Mouse (Mus musculus) gastrocnemius, adult 2 months (tissue): Measurements from ENCODE around the gene Amdhd2. TPM values are rescaled to one million over a fixed set of nuclear protein-coding genes. Genes with fewer than 3 reads are reported as not detected.

Experiments
- DNase-seq: peaks from one replicate; pipeline ENCODE4 v3.0.0; 2022
- H3K27ac ChIP-seq: fragments of 200-600 bp; 2 replicates; pipeline ENCODE4 v1.8.1; 2022; ENCODE audit warnings: mild to moderate bottlenecking
- H3K4me3 ChIP-seq: fragments of 200-600 bp; 2 replicates; pipeline ENCODE4 v1.8.1; 2022; ENCODE audit warnings: mild to moderate bottlenecking, moderate library complexity
- CTCF ChIP-seq: fragments of 200-600 bp; IDR thresholded peaks from 2 replicates; pipeline ENCODE4 v1.8.1; 2022; ENCODE audit warnings: antibody characterized with exemption, mild to moderate bottlenecking, moderate library complexity
- intact Hi-C: fragments of 180-260 bp; cut with DNase I; formaldehyde crosslinking; loops from one replicate; pipeline ENCODE4 v1.15.1; 2025
- total RNA-seq, 2 experiments: library from RNA; stranded (reverse); gene quantifications; 2 replicates each; pipeline ENCODE4 v1.2.3; 2021

Gene Amdhd2
- total RNA-seq, 2 experiments from 2014 or later: 8.4 to 8.8 TPM

DNA sequence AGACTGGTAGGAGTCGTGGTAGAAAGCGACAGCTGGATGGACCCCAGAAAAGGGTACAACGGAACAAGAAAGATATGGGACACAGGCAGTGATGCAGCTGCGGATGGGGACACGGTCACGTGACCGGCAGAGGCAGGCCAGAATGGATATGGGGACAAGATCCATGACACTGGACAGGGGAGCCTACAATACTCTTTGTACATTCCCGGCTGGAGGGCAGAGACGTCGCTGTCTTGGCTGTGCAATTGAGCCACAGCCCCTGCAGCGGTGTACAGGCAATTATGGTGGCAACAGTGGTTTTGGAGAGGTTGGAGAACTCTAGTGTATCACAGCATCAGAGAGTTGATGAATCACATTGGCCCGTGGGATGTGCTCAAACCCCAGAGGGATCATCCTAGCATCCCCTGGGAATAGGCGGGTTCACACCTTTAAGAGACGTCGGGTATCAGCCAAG, 42.4 kb upstream of the Amdhd2 start:
- peak; percentile 61 for DNase-seq
- intact Hi-C loops: no loop called here
- no peak for TF ChIP-seq CTCF
- Histone ChIP-seq H3K4me3 (peak overlapping the region; percentile 75), H3K27ac (peak overlapping the region; percentile 87)

DNA sequence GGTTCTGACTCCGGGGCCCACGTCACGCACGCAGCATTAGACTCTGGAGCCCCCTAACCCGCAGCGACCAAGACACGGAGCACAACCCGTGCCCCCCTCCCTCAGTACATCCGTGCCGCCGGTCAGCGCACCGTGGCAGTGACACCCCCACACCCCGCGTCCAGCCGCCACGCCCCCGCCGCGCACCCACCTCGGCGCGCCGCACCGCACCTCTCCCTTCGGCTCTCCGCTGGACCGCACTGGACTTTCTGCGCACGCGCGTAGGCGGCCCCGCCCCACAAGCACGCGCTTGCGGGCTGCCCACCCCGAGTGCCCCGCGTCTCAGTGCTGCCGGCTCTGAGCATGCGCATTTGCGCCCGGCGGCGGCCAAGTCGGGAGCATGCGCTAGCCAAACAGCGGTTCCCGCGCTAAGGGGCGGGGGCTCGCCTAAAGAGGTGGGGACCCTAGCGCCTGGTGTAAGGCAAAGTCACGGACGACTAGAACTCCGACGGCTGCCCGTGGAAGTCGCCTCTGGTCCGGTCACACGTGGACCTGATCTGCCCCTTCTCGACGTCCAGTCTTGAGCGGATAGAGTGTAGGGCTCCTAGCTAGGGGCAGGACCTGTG, 41.8 kb upstream of the Amdhd2 start, which contains the start of gene Tbc1d24:
Tbc1d24 (minus strand) TSS at position 279 of the 605 bp plus-strand sequence.
- H3K4me3 ChIP-seq: peak within 1 kb of the TSS; percentile 75
- peak; percentile 97 for DNase-seq
- no peak for TF ChIP-seq CTCF
- H3K27ac ChIP-seq: peak within 1 kb of the TSS; percentile 87
- intact Hi-C loops: no loop called here

DNA sequence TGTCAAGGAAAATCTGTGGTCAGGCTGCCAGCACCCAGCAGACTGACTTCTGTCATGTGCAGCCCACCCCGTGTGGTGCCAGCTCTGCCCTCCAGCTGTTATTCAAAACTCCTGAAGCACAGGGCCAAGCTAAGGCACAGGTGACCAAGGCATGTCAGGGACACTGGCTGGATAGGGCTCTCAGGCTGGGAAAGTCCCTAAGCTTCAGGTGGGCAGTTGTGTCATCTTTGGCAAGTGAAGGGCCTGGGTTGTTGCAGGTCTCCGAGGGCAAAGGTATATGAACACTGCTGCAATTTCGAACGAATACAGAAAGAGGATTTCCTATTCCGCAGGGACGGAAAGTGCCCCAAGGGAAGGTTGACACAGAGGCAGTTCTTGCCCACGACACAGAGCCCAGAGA, 41.3 kb upstream of the Amdhd2 start:
- no peak for TF ChIP-seq CTCF
- peak; percentile 35 for DNase-seq
- H3K27ac ChIP-seq: peak overlapping the region; percentile 87
- intact Hi-C loops: no loop called here
- H3K4me3 ChIP-seq: peak overlapping the region; percentile 75

DNA sequence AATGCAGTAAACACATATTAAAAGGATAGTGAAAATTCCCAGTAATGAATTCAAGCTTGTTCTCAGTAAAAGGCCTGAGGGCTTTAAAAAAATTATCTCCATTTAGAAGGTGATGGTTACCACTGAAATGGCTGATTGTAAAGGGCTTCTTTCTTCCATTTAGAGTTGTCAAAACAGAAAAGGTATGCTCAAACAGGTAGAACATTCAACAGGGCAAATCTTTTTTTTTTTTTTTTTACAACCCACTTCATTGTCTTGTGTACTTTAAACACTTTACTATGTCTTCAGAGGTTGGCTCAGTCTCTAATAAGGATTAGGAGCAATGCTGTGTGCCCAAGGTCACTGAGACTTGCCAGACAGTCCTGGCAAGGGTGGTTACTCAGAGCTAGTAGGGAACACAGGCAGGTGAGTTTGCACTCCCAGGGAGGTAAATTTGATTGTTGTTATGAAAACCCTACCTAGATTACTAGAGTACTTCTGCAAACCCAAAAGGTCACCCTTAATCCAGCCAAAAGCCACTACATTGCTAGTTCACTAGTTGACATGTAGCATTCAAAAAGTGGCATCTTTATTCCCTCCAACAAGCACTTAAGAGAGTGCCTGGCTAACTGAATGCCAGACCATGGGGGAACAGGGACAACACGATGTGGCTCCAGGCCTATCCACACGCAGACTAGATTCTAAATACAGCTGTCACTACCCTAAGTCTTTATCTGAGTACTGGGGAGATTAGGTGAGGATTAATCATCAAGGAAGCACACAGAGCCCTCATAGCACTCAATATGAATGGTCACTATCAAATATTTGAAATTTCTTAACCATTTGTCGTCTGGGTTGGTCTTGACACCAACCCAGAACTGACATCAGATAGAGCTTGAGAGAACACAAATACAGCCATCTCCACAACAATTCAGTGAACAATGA, 40.3 kb upstream of the Amdhd2 start:
- H3K4me3 ChIP-seq: 0 out of 2 replicates have a peak overlapping the region, but pooled peaks have one; percentile 75
- peak overlapping the region; percentile 87 for H3K27ac ChIP-seq
- intact Hi-C loops: no loop called here
- no peak for TF ChIP-seq CTCF
- no peak for DNase-seq

DNA sequence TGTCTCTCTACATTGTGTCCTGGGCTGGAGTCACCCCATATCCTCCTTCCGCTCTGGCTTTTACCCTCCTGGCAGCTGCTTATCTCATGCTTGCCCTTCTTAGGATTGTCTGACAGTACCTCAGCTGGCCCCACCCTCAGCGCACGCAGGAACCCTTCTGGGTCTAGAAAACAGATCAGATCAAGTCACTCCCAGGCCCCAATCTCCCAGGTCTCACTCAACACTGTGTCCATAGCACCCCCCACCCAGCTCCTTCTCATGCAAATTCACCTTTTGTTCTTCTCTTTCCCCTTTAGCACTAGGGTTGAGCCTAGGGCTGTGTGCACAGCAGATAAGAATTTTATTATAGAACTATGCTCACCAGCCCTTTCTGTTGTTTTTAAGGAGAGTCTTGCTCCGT, 39.5 kb upstream of the Amdhd2 start:
- Histone ChIP-seq H3K27ac (no peak overlapping the region), H3K4me3 (no peak overlapping the region)
- TF ChIP-seq CTCF: no peak
- intact Hi-C loops: no loop called here
- no peak for DNase-seq

DNA sequence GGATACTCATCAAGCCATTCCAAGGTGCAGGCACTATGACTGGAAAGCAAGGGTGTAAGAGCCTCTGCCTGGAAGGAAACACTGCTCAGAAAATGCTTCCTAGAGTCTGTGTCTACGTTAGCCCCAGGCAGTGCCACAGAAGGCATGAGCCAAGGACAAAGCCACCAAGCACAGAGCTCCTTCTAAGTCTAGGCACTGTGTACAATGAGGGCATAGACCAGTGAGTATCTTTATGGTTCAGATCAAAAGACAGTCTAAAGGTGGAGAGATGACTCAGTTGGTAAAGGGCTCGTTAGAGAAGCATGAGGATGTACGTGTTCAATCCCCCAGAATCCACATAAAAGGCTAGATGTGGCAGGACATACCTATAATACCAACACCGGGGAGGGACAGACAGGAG, 37.5 kb upstream of the Amdhd2 start:
- Histone ChIP-seq H3K4me3 (no peak overlapping the region), H3K27ac (no peak overlapping the region)
- intact Hi-C loops: no loop called here
- no peak for DNase-seq
- TF ChIP-seq CTCF: no peak

DNA sequence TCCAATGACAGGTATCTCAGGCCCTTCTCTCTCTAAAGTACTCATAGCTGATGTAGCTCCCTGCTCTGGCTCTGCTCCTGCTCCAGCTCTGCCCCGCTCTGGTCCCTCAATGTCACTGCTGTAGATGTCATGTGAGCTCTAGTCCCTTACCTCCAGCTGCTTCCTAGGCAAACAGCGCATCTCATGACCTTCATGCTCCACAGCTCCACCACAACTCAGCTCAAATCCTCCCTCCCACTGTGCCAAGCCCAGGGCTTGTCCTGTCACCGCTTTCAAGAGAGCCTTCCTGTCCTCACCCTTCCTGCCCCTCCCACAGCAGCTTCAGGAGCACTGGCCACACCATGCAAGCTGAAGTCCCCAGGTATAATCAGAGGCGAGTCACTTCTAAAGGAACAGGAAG, 36.2 kb upstream of the Amdhd2 start:
- intact Hi-C loops: no loop called here
- TF ChIP-seq CTCF: no peak

DNA sequence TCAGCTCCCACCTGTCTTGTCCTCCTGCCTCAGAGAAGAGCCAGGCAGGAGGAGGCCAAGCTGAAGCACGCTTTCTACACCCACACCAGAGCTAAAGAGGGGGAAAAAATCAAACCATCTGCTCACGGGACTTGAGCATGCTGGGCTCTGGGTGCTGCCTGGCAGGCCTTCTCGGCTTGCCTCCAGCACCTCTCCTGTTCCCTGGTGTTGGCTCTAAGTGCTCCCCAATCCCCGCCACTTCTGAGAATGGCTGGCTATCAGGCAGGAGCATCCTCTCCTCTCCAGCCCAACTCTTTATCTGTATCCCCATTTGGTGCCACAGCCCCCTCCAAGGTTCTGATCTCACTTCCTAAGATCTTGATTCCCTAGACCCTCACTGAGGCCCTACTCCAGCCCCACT, 35.7 kb upstream of the Amdhd2 start:
- intact Hi-C loops: no loop called here
- Histone ChIP-seq H3K27ac (no peak overlapping the region), H3K4me3 (no peak overlapping the region)
- DNase-seq: peak; percentile 39
- TF ChIP-seq CTCF: no peak

More for the DNA sequence above, 36.2 kb upstream of the Amdhd2 start:
- Histone ChIP-seq H3K27ac (no peak overlapping the region), H3K4me3 (no peak overlapping the region)
- DNase-seq: no peak

DNA sequence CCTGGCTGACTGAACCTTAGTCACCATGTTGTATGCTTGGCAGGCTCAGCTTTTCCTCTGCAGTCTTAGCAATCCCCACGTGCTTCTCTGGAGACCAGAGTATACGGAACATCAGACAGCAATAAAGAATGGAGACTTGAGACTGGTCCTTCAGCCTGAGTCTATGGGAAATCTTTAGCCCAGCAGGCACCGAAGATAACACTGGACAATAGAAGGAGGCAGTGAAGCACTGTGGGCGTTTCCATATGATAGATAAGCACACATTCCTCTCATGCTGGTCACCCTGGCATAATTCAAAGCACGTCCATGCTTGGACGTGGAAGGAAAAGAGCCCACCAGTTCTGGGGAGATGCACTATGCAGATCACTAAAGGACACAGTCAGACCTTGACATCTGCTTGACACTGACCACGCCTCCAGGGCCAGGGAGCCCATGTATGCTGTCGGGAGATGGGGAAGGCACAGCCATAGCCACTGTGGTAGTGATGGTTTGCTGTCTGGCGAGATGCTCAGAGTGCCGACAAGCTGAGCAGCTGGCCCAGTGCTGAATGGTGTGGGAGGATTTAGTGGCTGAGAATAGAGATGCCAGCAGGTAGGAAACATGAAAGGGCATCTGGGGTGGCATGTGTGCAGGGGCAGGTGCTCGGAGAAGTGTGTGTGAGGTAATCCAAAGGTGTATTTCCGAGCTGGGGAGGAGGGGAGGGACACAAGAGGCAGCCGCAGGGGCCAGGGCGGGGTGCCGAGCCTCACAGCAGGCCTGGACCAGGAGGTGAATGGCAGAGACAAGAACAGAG, 33.7 kb upstream of the Amdhd2 start:
- intact Hi-C loops: no loop called here
- H3K4me3 ChIP-seq: no peak overlapping the region
- no peak for TF ChIP-seq CTCF
- no peak overlapping the region for H3K27ac ChIP-seq
- DNase-seq: no peak

DNA sequence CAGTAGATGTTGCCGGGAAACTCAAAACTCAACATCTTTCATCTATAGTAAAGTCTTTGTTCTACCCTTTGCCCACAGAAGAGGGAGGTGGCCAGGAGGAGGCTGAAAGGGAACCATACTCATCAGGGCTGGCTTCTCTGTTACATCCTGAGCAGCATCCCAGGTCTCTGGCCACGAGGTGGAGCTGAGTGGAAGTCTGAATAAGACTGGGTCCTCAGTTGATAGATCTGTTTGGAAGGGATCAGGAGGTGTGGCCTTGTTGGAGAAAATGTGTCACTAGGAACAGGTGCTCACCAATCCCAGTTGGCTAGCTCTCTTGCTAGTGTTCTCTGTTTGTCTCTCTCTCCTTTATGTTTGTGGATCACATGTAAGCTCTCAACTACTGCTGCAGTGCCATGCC, 31.8 kb upstream of the Amdhd2 start:
- DNase-seq: no peak
- no peak for TF ChIP-seq CTCF
- intact Hi-C loops: no loop called here
- H3K4me3 ChIP-seq: no peak overlapping the region
- H3K27ac ChIP-seq: no peak overlapping the region

DNA sequence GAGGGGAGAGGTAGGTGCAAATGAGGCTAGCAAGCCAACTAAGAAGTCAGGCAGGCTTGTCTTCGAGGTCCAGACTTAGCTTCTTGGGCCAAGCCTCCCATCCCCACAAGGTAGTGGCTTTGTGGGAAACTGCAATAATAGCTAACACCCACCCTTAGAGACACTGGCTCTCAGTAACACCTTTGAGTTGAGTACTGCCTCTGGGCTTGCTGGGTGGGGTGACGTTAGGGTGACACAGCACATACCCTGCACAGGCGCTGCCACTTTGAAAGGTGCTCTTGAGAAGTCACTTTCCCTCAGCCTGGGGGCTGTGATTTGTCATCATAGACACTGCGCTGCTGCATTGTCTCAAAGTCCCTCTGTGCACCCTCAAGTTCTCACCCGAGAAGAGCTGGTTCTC, 30.2 kb upstream of the Amdhd2 start:
- no peak for DNase-seq
- intact Hi-C loops: no loop called here
- H3K27ac ChIP-seq: peak overlapping the region; percentile 24
- no peak for TF ChIP-seq CTCF
- H3K4me3 ChIP-seq: no peak overlapping the region

DNA sequence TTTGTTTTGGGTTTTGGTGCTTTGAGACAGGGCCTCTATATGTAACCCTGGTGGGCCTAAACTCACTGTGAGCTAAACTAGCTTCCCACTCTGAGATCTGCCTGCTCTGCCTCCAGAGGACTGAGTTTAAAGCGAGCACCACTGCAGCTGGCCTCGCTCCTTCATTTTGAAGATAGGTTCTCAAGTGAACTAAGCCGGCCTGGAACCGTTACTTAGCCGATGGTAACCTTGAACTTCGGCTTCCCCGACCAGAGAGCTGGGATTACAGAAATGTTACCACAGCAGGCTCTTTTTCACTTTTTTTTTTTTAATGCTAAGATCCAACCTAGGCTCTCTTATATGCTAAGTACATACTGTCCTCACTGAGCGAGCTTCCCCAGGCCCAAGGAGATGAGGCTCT, 29.7 kb upstream of the Amdhd2 start:
- H3K4me3 ChIP-seq: no peak overlapping the region
- intact Hi-C loops: no loop called here
- DNase-seq: no peak
- TF ChIP-seq CTCF: no peak
- H3K27ac ChIP-seq: peak overlapping the region; percentile 24; the same call in 1 of the 2 replicates
